Mouse (Mus musculus): ENCODE measurements at regions not wholly inside any gene's neighbourhood (a gene's known extent, or its start where the extent isn't known, plus 50 kb on each side); places are given as distances from the start of the nearest gene placed in this dataset.

DNA sequence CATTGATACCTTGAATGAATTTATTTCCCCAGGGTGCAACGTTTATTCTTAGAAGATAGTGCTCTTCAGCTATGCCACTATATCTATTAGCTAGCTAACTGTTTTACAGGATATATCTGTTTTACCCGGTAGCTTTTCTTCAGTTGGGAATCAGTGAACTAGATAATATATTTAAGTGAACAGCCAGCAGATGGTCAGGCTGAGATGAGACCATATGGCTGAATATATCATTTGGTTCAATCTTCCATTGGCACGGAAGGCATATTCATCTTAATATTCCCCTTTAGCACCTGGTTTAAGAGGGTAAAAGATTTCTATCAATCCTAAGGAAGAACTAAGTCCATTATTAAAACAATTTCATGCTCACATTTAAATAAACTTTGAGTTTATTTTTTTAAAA lies 62.6 kb upstream of the Aldoart1 start:
- H3K27me3 ChIP-seq (ENCODE audit: control insufficient read depth, insufficient read depth, low read depth, low read length) = no peaks in the 10 kb centered on the region
- no peaks in the 10 kb centered on the region for H3K9me3 ChIP-seq (replicated peaks; ENCODE audit: control insufficient read depth, low read length)
- no peaks in the 10 kb centered on the region for H3K36me3 ChIP-seq (ENCODE audit: control insufficient read depth, insufficient read depth)
- WGBS (ENCODE audit: insufficient replicate concordance) = 64% methylated on average over 3 of the region's 3 CpGs
- ATAC-seq (ENCODE audit: low read depth) = no peak
- no peaks in the 10 kb centered on the region for H3K4me1 ChIP-seq (ENCODE audit: control insufficient read depth, low read depth, low read length)
- no peak overlapping the region for H3K27ac ChIP-seq (ENCODE audit: low read length)
- no peak overlapping the region for H3K4me2 ChIP-seq (ENCODE audit: low read depth, low read length)
- no peak overlapping the region for H3K9ac ChIP-seq (ENCODE audit: low read depth, low read length)
- H3K4me3 ChIP-seq (ENCODE audit: low read depth, low read length) = no peak overlapping the region
